Mouse (Mus musculus): ENCODE results near the gene R3hcc1l. TPM values are rescaled to one million over a fixed set of nuclear protein-coding genes. Genes with fewer than 3 reads are reported as not detected.

The R3hcc1l gene
- polyA plus RNA-seq (2015; fragmentation: Nextera tagmentation; extraction: Ambion mirVana), result 13.7 and 17.4 TPM in 2 replicates

DNA sequence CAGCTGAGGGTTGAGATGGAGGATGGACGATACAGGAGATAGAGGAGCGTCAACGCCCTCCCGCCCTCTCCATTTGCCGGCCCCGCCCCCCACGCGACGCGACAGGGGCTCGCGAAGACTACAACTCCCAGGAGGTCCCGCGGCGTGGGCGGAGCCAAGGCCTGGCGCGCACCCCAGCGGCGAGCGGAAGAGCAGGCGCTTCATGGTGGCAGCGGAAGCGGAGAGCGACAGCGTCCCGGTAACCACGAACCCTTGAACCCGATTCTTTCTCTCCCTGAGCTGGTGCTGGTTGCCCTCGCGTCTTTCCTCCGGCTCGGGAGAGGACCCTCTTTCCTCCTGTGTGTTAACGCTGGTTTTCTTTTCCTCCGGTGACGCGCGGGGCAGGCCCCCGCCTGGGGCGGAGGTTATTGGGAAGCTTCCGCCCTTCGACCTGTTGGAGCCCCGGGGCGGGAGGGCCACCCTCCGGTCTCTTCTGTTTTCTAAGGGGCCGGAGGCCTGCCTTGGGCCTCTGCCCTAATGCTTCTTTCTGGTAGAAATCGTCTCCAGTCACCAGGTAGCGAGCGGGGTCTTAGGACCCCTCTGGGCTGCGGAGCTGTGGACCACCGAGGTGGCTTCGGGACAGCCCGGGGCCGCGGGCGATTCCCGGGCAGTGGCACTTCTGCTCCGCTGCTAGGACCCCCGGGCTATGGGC, at the start of gene R3hcc1l:
Gene R3hcc1l (plus strand): TSS at position 140 of the 691 bp plus-strand sequence.
- H3K27me3 ChIP-seq (ENCODE audit: control insufficient read depth, insufficient read depth, low read depth, low read length), result no peaks in the 10 kb centered on the region
- peak within 1 kb of the TSS; percentile 82 for H3K27ac ChIP-seq (ENCODE audit: low read length)
- peak; percentile 96 for ATAC-seq
- peak within 1 kb of the TSS; percentile 85 for H3K9ac ChIP-seq (ENCODE audit: low read depth, low read length)
- H3K4me2 ChIP-seq (ENCODE audit: low read length), result peak within 1 kb of the TSS; percentile 90
- WGBS, result under 1% methylated on average over 59 of the region's 59 CpGs
- no peaks in the 10 kb centered on the region for H3K36me3 ChIP-seq (ENCODE audit: control insufficient read depth, insufficient read depth, low read length)
- H3K9me3 ChIP-seq (replicated peaks; ENCODE audit: control insufficient read depth, low read length, poor library complexity, severe bottlenecking), result no peaks in the 10 kb centered on the region
- H3K4me3 ChIP-seq (ENCODE audit: low read depth, low read length), result peak within 1 kb of the TSS; percentile 68
- peaks cover 12% of the 10 kb centered on the region for H3K4me1 ChIP-seq (ENCODE audit: control insufficient read depth, insufficient read depth, low read length)

GRCm38 (mm10) chr19:42471571-42471970, 47.0 kb upstream of the R3hcc1l start:
- 39% methylated on average over 4 of the region's 4 CpGs for WGBS
- no peak for ATAC-seq
- Histone ChIP-seq H3K27ac (ENCODE audit: low read length) (no peak overlapping the region), H3K4me3 (ENCODE audit: low read depth, low read length) (no peak overlapping the region), H3K9ac (ENCODE audit: low read depth, low read length) (no peak overlapping the region), H3K4me2 (ENCODE audit: low read length) (no peak overlapping the region), H3K4me1 (ENCODE audit: control insufficient read depth, insufficient read depth, low read length) (no peaks in the 10 kb centered on the region), H3K27me3 (ENCODE audit: control insufficient read depth, insufficient read depth, low read depth, low read length) (no peaks in the 10 kb centered on the region), H3K9me3 (replicated peaks; ENCODE audit: control insufficient read depth, low read length, poor library complexity, severe bottlenecking) (no peaks in the 10 kb centered on the region), H3K36me3 (ENCODE audit: control insufficient read depth, insufficient read depth, low read length) (no peaks in the 10 kb centered on the region)

DNA sequence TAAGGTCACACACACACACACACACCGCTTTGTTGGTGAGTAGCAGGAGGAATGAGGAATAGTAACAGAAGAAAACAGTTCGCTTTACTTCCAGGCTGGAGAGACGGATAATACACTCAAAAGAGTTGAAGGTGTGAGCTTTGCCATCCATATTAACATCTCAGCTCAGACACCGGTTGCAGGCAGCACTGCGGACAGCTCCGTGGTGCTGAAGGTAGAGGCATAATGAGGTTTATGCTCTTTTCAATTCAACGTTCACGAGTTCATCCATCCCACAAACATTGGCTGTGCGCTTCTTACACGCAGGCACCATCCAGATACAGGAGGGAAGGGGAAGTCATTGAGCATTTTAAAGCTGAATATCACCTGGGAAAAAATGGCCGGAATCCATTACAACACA, 45.7 kb upstream of the R3hcc1l start:
- no peak overlapping the region for H3K9ac ChIP-seq (ENCODE audit: low read depth, low read length)
- H3K36me3 ChIP-seq (ENCODE audit: control insufficient read depth, insufficient read depth, low read length), result no peaks in the 10 kb centered on the region
- ATAC-seq, result no peak
- H3K27ac ChIP-seq (ENCODE audit: low read length), result no peak overlapping the region
- H3K4me3 ChIP-seq (ENCODE audit: low read depth, low read length), result no peak overlapping the region
- H3K9me3 ChIP-seq (replicated peaks; ENCODE audit: control insufficient read depth, low read length, poor library complexity, severe bottlenecking), result no peaks in the 10 kb centered on the region
- H3K4me2 ChIP-seq (ENCODE audit: low read length), result no peak overlapping the region
- WGBS, result 31% methylated on average over 11 of the region's 11 CpGs
- H3K4me1 ChIP-seq (ENCODE audit: control insufficient read depth, insufficient read depth, low read length), result no peaks in the 10 kb centered on the region
- H3K27me3 ChIP-seq (ENCODE audit: control insufficient read depth, insufficient read depth, low read depth, low read length), result no peaks in the 10 kb centered on the region

DNA sequence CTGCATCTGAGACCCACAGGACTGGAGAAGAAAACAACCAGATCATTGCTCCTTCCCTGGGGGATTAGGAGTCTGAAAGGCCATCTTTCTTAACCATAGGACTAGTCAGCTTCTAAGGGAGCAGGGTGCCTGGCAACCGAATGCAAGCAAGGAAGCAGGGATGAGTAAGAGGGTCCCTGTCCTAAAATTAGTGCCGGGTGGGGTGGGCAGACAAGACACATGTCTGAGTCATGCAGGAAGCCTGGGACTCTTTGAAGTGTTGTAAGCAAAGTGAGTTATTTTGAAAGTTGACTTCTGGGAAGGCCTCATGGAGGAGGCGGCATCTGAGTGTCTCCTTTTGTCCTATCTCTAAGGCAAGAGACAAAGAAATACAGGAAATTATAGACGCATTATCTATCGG, 40.8 kb upstream of the R3hcc1l start:
- Histone ChIP-seq H3K4me1 (ENCODE audit: control insufficient read depth, insufficient read depth, low read length) (no peaks in the 10 kb centered on the region), H3K4me3 (ENCODE audit: low read depth, low read length) (no peak overlapping the region), H3K9ac (ENCODE audit: low read depth, low read length) (no peak overlapping the region), H3K9me3 (replicated peaks; ENCODE audit: control insufficient read depth, low read length, poor library complexity, severe bottlenecking) (no peaks in the 10 kb centered on the region), H3K27ac (ENCODE audit: low read length) (no peak overlapping the region), H3K36me3 (ENCODE audit: control insufficient read depth, insufficient read depth, low read length) (no peaks in the 10 kb centered on the region), H3K27me3 (ENCODE audit: control insufficient read depth, insufficient read depth, low read depth, low read length) (no peaks in the 10 kb centered on the region), H3K4me2 (ENCODE audit: low read length) (no peak overlapping the region)
- ATAC-seq, result no peak
- WGBS, result 72% methylated on average over 5 of the region's 5 CpGs

GRCm38 (mm10) chr19:42478303-42478702, 40.3 kb upstream of the R3hcc1l start:
- no peaks in the 10 kb centered on the region for H3K27me3 ChIP-seq (ENCODE audit: control insufficient read depth, insufficient read depth, low read depth, low read length)
- H3K4me2 ChIP-seq (ENCODE audit: low read length), result no peak overlapping the region
- H3K4me1 ChIP-seq (ENCODE audit: control insufficient read depth, insufficient read depth, low read length), result no peaks in the 10 kb centered on the region
- H3K9ac ChIP-seq (ENCODE audit: low read depth, low read length), result no peak overlapping the region
- WGBS, result 35% methylated on average over 12 of the region's 12 CpGs
- no peak for ATAC-seq
- H3K27ac ChIP-seq (ENCODE audit: low read length), result no peak overlapping the region
- H3K9me3 ChIP-seq (replicated peaks; ENCODE audit: control insufficient read depth, low read length, poor library complexity, severe bottlenecking), result no peaks in the 10 kb centered on the region
- no peaks in the 10 kb centered on the region for H3K36me3 ChIP-seq (ENCODE audit: control insufficient read depth, insufficient read depth, low read length)
- H3K4me3 ChIP-seq (ENCODE audit: low read depth, low read length), result no peak overlapping the region

DNA sequence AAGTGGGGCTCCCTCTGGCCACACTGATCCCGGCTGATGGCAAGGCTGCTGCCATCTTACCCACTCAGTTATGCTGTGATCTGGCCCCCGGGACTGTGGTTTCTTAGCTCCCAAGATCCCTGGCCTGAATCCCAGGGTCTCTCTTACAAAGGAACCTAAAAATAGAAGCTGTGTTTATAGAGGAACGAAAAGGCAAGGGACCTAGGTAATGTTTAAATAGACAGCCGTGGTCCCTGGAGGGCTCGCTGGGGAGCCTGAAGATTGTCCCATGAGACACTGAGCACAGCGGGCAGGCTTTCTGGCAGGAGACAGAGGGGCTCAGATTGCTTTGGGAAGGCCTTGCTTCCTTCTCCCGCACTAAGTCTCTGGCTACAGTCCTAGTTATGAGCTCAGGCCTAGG, 33.1 kb upstream of the R3hcc1l start:
- Histone ChIP-seq H3K27ac (ENCODE audit: low read length) (no peak overlapping the region), H3K4me2 (ENCODE audit: low read length) (no peak overlapping the region), H3K36me3 (ENCODE audit: control insufficient read depth, insufficient read depth, low read length) (no peaks in the 10 kb centered on the region), H3K27me3 (ENCODE audit: control insufficient read depth, insufficient read depth, low read depth, low read length) (no peaks in the 10 kb centered on the region), H3K4me1 (ENCODE audit: control insufficient read depth, insufficient read depth, low read length) (no peaks in the 10 kb centered on the region), H3K9ac (ENCODE audit: low read depth, low read length) (no peak overlapping the region), H3K9me3 (replicated peaks; ENCODE audit: control insufficient read depth, low read length, poor library complexity, severe bottlenecking) (no peaks in the 10 kb centered on the region), H3K4me3 (ENCODE audit: low read depth, low read length) (no peak overlapping the region)
- WGBS, result 52% methylated on average over 7 of the region's 7 CpGs
- ATAC-seq, result no peak

GRCm38 (mm10) chr19:42487261-42487660, 31.3 kb upstream of the R3hcc1l start:
- Histone ChIP-seq H3K27ac (ENCODE audit: low read length) (no peak overlapping the region), H3K9me3 (replicated peaks; ENCODE audit: control insufficient read depth, low read length, poor library complexity, severe bottlenecking) (no peaks in the 10 kb centered on the region), H3K27me3 (ENCODE audit: control insufficient read depth, insufficient read depth, low read depth, low read length) (no peaks in the 10 kb centered on the region), H3K4me1 (ENCODE audit: control insufficient read depth, insufficient read depth, low read length) (no peaks in the 10 kb centered on the region), H3K36me3 (ENCODE audit: control insufficient read depth, insufficient read depth, low read length) (no peaks in the 10 kb centered on the region), H3K9ac (ENCODE audit: low read depth, low read length) (no peak overlapping the region), H3K4me2 (ENCODE audit: low read length) (no peak overlapping the region), H3K4me3 (ENCODE audit: low read depth, low read length) (no peak overlapping the region)
- WGBS, result 88% methylated on average over 3 of the region's 3 CpGs
- ATAC-seq, result no peak

- Histone ChIP-seq H3K9me3 (replicated peaks; ENCODE audit: control insufficient read depth, low read length, poor library complexity, severe bottlenecking) (no peaks in the 10 kb centered on the region), H3K36me3 (ENCODE audit: control insufficient read depth, insufficient read depth, low read length) (no peaks in the 10 kb centered on the region), H3K27me3 (ENCODE audit: control insufficient read depth, insufficient read depth, low read depth, low read length) (no peaks in the 10 kb centered on the region), H3K4me2 (ENCODE audit: low read length) (no peak overlapping the region), H3K27ac (ENCODE audit: low read length) (no peak overlapping the region), H3K9ac (ENCODE audit: low read depth, low read length) (peak overlapping the region; percentile 40; the same call in 1 of the 2 replicates), H3K4me1 (ENCODE audit: control insufficient read depth, insufficient read depth, low read length) (peaks cover 3% of the 10 kb centered on the region; the same call in 1 of the 2 replicates), H3K4me3 (ENCODE audit: low read depth, low read length) (no peak overlapping the region)
- peak; percentile 66; the same call in 1 of the 2 replicates for ATAC-seq
- WGBS, result 23% methylated on average over 5 of the region's 5 CpGs
Measured at GRCm38 (mm10) chr19:42493257-42493917, 25.2 kb upstream of the R3hcc1l start.

DNA sequence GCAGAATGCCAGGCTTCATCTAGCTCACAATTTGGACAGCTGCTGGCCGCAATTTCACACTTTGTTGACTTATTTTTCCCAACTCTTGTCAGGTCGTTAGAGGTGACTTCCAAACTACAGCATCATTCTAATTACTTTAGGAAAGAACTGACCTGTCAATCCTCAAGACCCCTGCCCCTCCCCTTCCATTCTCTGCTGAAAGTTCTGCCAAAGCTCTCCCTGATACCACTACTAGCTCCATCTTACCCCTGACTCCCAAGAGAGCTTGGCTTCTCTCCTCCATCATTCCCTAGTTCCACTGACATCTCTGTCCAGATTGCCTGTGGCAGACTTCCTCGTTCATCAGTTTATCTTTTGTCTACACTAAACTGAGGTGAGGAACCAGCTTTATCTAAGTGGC, 14.4 kb upstream of the R3hcc1l start:
- Histone ChIP-seq H3K27ac (ENCODE audit: low read length) (no peak overlapping the region), H3K9me3 (replicated peaks; ENCODE audit: control insufficient read depth, low read length, poor library complexity, severe bottlenecking) (no peaks in the 10 kb centered on the region), H3K36me3 (ENCODE audit: control insufficient read depth, insufficient read depth, low read length) (no peaks in the 10 kb centered on the region), H3K27me3 (ENCODE audit: control insufficient read depth, insufficient read depth, low read depth, low read length) (no peaks in the 10 kb centered on the region), H3K4me3 (ENCODE audit: low read depth, low read length) (no peak overlapping the region), H3K9ac (ENCODE audit: low read depth, low read length) (no peak overlapping the region), H3K4me1 (ENCODE audit: control insufficient read depth, insufficient read depth, low read length) (no peaks in the 10 kb centered on the region), H3K4me2 (ENCODE audit: low read length) (no peak overlapping the region)
- 80% methylated on average over 3 of the region's 3 CpGs for WGBS
- ATAC-seq, result no peak
